Mouse (Mus musculus) adrenal gland, postnatal 25 days (tissue): ENCODE results near the gene Epn3. TPM values are rescaled to one million over a fixed set of nuclear protein-coding genes. Genes with fewer than 3 reads are reported as not detected.

Source experiments
- DNase-seq: peaks from one replicate; pipeline ENCODE4 v3.0.0; 2021; ENCODE audit warnings: mixed read lengths
- total RNA-seq: library from RNA; stranded (reverse); gene quantifications from 2 replicates; pipeline ENCODE4 v1.2.3, GENCODE M21; 2021

Epn3 gene
- total RNA-seq, 1 experiment from 2014 or later, result 14.6 TPM

- DNase-seq, result no peak
These were observed 30.4 kb downstream of the Epn3 start for GRCm38 (mm10) chr11:94469136-94470064.

- no peak for DNase-seq
These were observed 31.2 kb downstream of the Epn3 start for GRCm38 (mm10) chr11:94468582-94469064.

- no peak for DNase-seq
These were observed 33.4 kb downstream of the Epn3 start for GRCm38 (mm10) chr11:94466333-94466855.

GRCm38 (mm10) chr11:94464170-94464569, 35.6 kb downstream of the Epn3 start:
- DNase-seq, result no peak

- no peak for DNase-seq
These were observed 37.9 kb downstream of the Epn3 start for GRCm38 (mm10) chr11:94461856-94462255.

GRCm38 (mm10) chr11:94457001-94457400, 42.8 kb downstream of the Epn3 start:
- peak; percentile 48 for DNase-seq

- no peak for DNase-seq
These were observed 43.4 kb downstream of the Epn3 start for GRCm38 (mm10) chr11:94456347-94456746.

GRCm38 (mm10) chr11:94455161-94455820, 44.5 kb downstream of the Epn3 start:
- no peak for DNase-seq

GRCm38 (mm10) chr11:94454756-94455155, 45.0 kb downstream of the Epn3 start:
- DNase-seq, result no peak

- DNase-seq, result no peak
These were observed 48.5 kb downstream of the Epn3 start for GRCm38 (mm10) chr11:94451091-94451773.

GRCm38 (mm10) chr11:94449886-94450285, 49.9 kb downstream of the Epn3 start:
- no peak for DNase-seq

- no peak for DNase-seq
These were observed 50.5 kb downstream of the Epn3 start for GRCm38 (mm10) chr11:94449239-94449638.

GRCm38 (mm10) chr11:94447017-94447416, 52.8 kb downstream of the Epn3 start:
- DNase-seq, result no peak

- DNase-seq, result no peak
These were observed 54.5 kb downstream of the Epn3 start for GRCm38 (mm10) chr11:94445300-94445699.

- DNase-seq, result no peak
These were observed 54.9 kb downstream of the Epn3 start for GRCm38 (mm10) chr11:94444829-94445228.

GRCm38 (mm10) chr11:94441752-94442151, 58.0 kb downstream of the Epn3 start:
- DNase-seq, result no peak

- no peak for DNase-seq
These were observed 58.7 kb downstream of the Epn3 start for GRCm38 (mm10) chr11:94441122-94441521.

- no peak for DNase-seq
These were observed 59.4 kb downstream of the Epn3 start for GRCm38 (mm10) chr11:94440421-94440820.
